In genomic region chr19:42779531-42780155, GRCm38 (mm10) we compare ENCODE assay signal across 1 mouse cellular context.
TF ChIP-seq lines count a peak whose summit lies in the region.

Gene Hps1, minus strand, starts transcription at chr19:42779978.

TF ChIP-seq in CH12.LX, 34 proteins besides CTCF, POLR2A, EP300 and RAD21 (continued from another document):
- peak; percentile 29; the same call in 1 of the 2 replicates for TF ChIP-seq TBP (conservative IDR thresholded peaks at IDR 0.05; ENCODE audit: low read depth, low read length)
- TF ChIP-seq SIN3A (IDR thresholded peaks at IDR 0.05; ENCODE audit: low read length) = peak; percentile 96
- peak; percentile 98 for TF ChIP-seq MAX (IDR thresholded peaks at IDR 0.05; ENCODE audit: low read length)
- peak; percentile 73; the same call in 1 of the 2 replicates for TF ChIP-seq RCOR1 (conservative IDR thresholded peaks at IDR 0.05; ENCODE audit: low read depth, low read length)
- no peak for TF ChIP-seq GABPA (IDR thresholded peaks at IDR 0.05; ENCODE audit: insufficient replicate concordance, low read depth, low read length)
- peak; percentile 65 for TF ChIP-seq ZMIZ1 (IDR thresholded peaks at IDR 0.05; ENCODE audit: low read depth, low read length)
- peak; percentile 100 for TF ChIP-seq ELF1 (IDR thresholded peaks at IDR 0.05; ENCODE audit: low read depth, low read length)
- TF ChIP-seq NRF1 (IDR thresholded peaks at IDR 0.05; ENCODE audit: low read depth, low read length) = peak; percentile 54
- TF ChIP-seq USF1 (IDR thresholded peaks at IDR 0.05; ENCODE audit: low read depth, low read length) = peak; percentile 98
